Mouse (Mus musculus) liver, postnatal 0 days (tissue): ENCODE results near the gene Gigyf2. TPM values are rescaled to one million over a fixed set of nuclear protein-coding genes. Genes with fewer than 3 reads are reported as not detected.
"Not testable (repeated sequence)": the region's sequence is repeated elsewhere in the genome, so short reads cannot be mapped to it uniquely, and the experiment has no call there.

Experiments used
- ATAC-seq: fragments of 200-750 bp; cut with Nextera tagmentation; 2 replicates; pipeline ENCODE4 v1.8.0; 2017; ENCODE audit warnings: mild to moderate bottlenecking, moderate library complexity
- DNase-seq: peaks from one replicate; pipeline ENCODE4 v3.0.0-alpha.2; 2016
- H3K27ac ChIP-seq: fragments of 300-500 bp; sonication (generic); 2 replicates; pipeline ENCODE4 v1.5.1; 2014; ENCODE audit warnings: antibody characterized with exemption, moderate library complexity, mild to moderate bottlenecking, low read depth
- H3K27me3 ChIP-seq: fragments of 300-500 bp; sonication (generic); 2 replicates; pipeline ENCODE4 v1.6.1; 2014; ENCODE audit warnings: low read length, control low read depth, mixed read lengths; ENCODE audit not compliant: insufficient read depth
- H3K36me3 ChIP-seq: fragments of 300-500 bp; sonication (generic); replicated peaks from 2 replicates; pipeline ENCODE4 v1.6.1; 2014; ENCODE audit warnings: mild to moderate bottlenecking, control low read depth, low read length, moderate library complexity, mixed read lengths; ENCODE audit not compliant: insufficient read depth
- H3K4me1 ChIP-seq: fragments of 300-500 bp; sonication (generic); 2 replicates; pipeline ENCODE4 v1.6.1; 2014; ENCODE audit warnings: antibody characterized with exemption, mild to moderate bottlenecking, control low read depth; ENCODE audit not compliant: insufficient read depth
- H3K4me2 ChIP-seq: fragments of 300-500 bp; sonication (generic); 2 replicates; pipeline ENCODE4 v1.6.1; 2014; ENCODE audit warnings: low read depth, mild to moderate bottlenecking, low read length, moderate library complexity, mixed read lengths
- H3K4me3 ChIP-seq: fragments of 300-500 bp; sonication (generic); 2 replicates; pipeline ENCODE4 v1.5.1; 2014; ENCODE audit warnings: low read depth, low read length
- H3K9ac ChIP-seq: fragments of 300-500 bp; sonication (generic); replicated peaks from 2 replicates; pipeline ENCODE4 v1.6.1; 2014; ENCODE audit warnings: mild to moderate bottlenecking, moderate library complexity
- H3K9me3 ChIP-seq: fragments of 300-500 bp; sonication (generic); 2 replicates; pipeline ENCODE4 v1.6.1; 2016; ENCODE audit warnings: mild to moderate bottlenecking, control low read depth, low read length, mixed read lengths
- CTCF ChIP-seq: sonication (generic); IDR thresholded peaks from 2 replicates; pipeline ENCODE4 v1.5.1; 2016; ENCODE audit warnings: antibody characterized with exemption, low read depth
- EP300 ChIP-seq: IDR thresholded peaks from 2 replicates; pipeline ENCODE4 v1.6.1; 2016; ENCODE audit warnings: antibody characterized with exemption, low read depth, mild to moderate bottlenecking
- WGBS: fragments of 180-500 bp; shearing (Covaris S2); extraction: QIAGEN DNeasy Blood & Tissue Kit; methylation state at CpG from one replicate; pipeline ENCODE4 v1.1.7; 2014; ENCODE audit not compliant: insufficient replicate concordance; 5-methylcytosine and 5-hydroxymethylcytosine counted together
- polyA plus RNA-seq: library from polyadenylated mRNA; unstranded; fragments of >200 nt; fragmentation: Nextera tagmentation; extraction: Ambion mirVana; gene quantifications from 2 replicates; pipeline ENCODE4 v1.2.1, GENCODE M21; 2015

The Gigyf2 gene
- polyA plus RNA-seq, 1 experiment from 2014 or later, result 13.3 TPM

GRCm38 (mm10) chr1:87468321-87468720 lies 141.5 kb downstream of the Gigyf2 start:
- Histone ChIP-seq H3K9ac (no peak overlapping the region), H3K27me3 (no peaks in the 10 kb centered on the region), H3K4me3 (no peak overlapping the region), H3K4me1 (peaks cover 5% of the 10 kb centered on the region), H3K4me2 (no peak overlapping the region), H3K36me3 (no peaks in the 10 kb centered on the region), H3K27ac (no peak overlapping the region), H3K9me3 (no peaks in the 10 kb centered on the region)
- ATAC-seq (no peak), DNase-seq (no peak)
- WGBS, result 54% methylated on average over 6 of the region's 6 CpGs
- TF ChIP-seq EP300 (no peak), CTCF (peak; percentile 45)

GRCm38 (mm10) chr1:87469971-87470370 lies 143.2 kb downstream of the Gigyf2 start, which contains the start of gene Snorc:
Gene Snorc (plus strand): TSS chr1:87470271.
- H3K9me3 ChIP-seq, H3K9ac ChIP-seq, H3K27me3 ChIP-seq, H3K4me1 ChIP-seq, H3K4me2 ChIP-seq, H3K36me3 ChIP-seq, ATAC-seq, H3K4me3 ChIP-seq, DNase-seq, H3K27ac ChIP-seq: not testable (repeated sequence)
- WGBS, result 67% methylated on average over 10 of the region's 10 CpGs

- no peaks in the 10 kb centered on the region for H3K9me3 ChIP-seq
- ATAC-seq (no peak), DNase-seq (no peak)
- no peak overlapping the region for H3K27ac ChIP-seq
- no peaks in the 10 kb centered on the region for H3K36me3 ChIP-seq
- no peak for TF ChIP-seq CTCF
- no peak for TF ChIP-seq EP300
- no peak overlapping the region for H3K4me3 ChIP-seq
- H3K4me2 ChIP-seq, result no peak overlapping the region
- no peak overlapping the region for H3K9ac ChIP-seq
- H3K27me3 ChIP-seq, result peaks cover 8% of the 10 kb centered on the region; the same call in 1 of the 2 replicates
- H3K4me1 ChIP-seq, result peaks cover 5% of the 10 kb centered on the region
- WGBS, result 58% methylated on average over 7 of the region's 7 CpGs
These were observed 145.1 kb downstream of the Gigyf2 start for GRCm38 (mm10) chr1:87471914-87472313.

GRCm38 (mm10) chr1:87472576-87472975 lies 145.8 kb downstream of the Gigyf2 start:
- no peak for TF ChIP-seq CTCF
- TF ChIP-seq EP300, result no peak
- Histone ChIP-seq H3K27me3 (peaks cover 8% of the 10 kb centered on the region; the same call in 1 of the 2 replicates), H3K9me3 (no peaks in the 10 kb centered on the region), H3K4me3 (no peak overlapping the region), H3K36me3 (no peaks in the 10 kb centered on the region), H3K4me1 (peaks cover 5% of the 10 kb centered on the region), H3K27ac (no peak overlapping the region), H3K9ac (no peak overlapping the region), H3K4me2 (no peak overlapping the region)
- no peak for DNase-seq
- peak; percentile 46; the same call in 1 of the 2 replicates for ATAC-seq
- 65% methylated on average over 7 of the region's 7 CpGs for WGBS

- Histone ChIP-seq H3K36me3 (0 out of 2 replicates have a peak, but pooled peaks cover under 1% of the 10 kb centered on the region), H3K9me3 (no peaks in the 10 kb centered on the region), H3K4me3 (no peak overlapping the region), H3K27ac (no peak overlapping the region), H3K4me2 (no peak overlapping the region), H3K27me3 (peaks cover 8% of the 10 kb centered on the region; the same call in 1 of the 2 replicates), H3K9ac (no peak overlapping the region), H3K4me1 (peaks cover 5% of the 10 kb centered on the region)
- WGBS, result 8% methylated on average over 37 of the region's 42 CpGs
- TF ChIP-seq EP300 (no peak), CTCF (no peak)
- ATAC-seq (no peak), DNase-seq (no peak)
These were observed 148.5 kb downstream of the Gigyf2 start for GRCm38 (mm10) chr1:87475076-87475895.

- Histone ChIP-seq H3K27me3 (no peaks in the 10 kb centered on the region), H3K27ac (no peak overlapping the region), H3K9me3 (no peaks in the 10 kb centered on the region), H3K4me1 (no peaks in the 10 kb centered on the region), H3K4me2 (no peak overlapping the region), H3K9ac (no peak overlapping the region), H3K36me3 (0 out of 2 replicates have a peak, but pooled peaks cover 4% of the 10 kb centered on the region), H3K4me3 (no peak overlapping the region)
- ATAC-seq (no peak), DNase-seq (no peak)
- whole genome bisulfite sequencing, result 83% methylated on average over 4 of the region's 4 CpGs
- TF ChIP-seq EP300 (no peak), CTCF (no peak)
These were observed 155.7 kb downstream of the Gigyf2 start for GRCm38 (mm10) chr1:87482546-87482945.
